Mouse (Mus musculus) gastrocnemius, adult 2 months (tissue): ENCODE measurements around the gene Timm10. TPM values are rescaled to one million over a fixed set of nuclear protein-coding genes. Genes with fewer than 3 reads are reported as not detected.

ENCODE experiments used
- DNase-seq: peaks from one replicate; pipeline ENCODE4 v3.0.0; 2022
- H3K27ac ChIP-seq: fragments of 200-600 bp; 2 replicates; pipeline ENCODE4 v1.8.1; 2022; ENCODE audit warnings: mild to moderate bottlenecking
- H3K4me3 ChIP-seq: fragments of 200-600 bp; 2 replicates; pipeline ENCODE4 v1.8.1; 2022; ENCODE audit warnings: mild to moderate bottlenecking, moderate library complexity
- CTCF ChIP-seq: fragments of 200-600 bp; IDR thresholded peaks from 2 replicates; pipeline ENCODE4 v1.8.1; 2022; ENCODE audit warnings: antibody characterized with exemption, mild to moderate bottlenecking, moderate library complexity
- intact Hi-C: fragments of 180-260 bp; cut with DNase I; formaldehyde crosslinking; loops from one replicate; pipeline ENCODE4 v1.15.1; 2025
- long read RNA-seq, 2 experiments: library from polyadenylated mRNA; stranded (forward); transcript quantifications; one replicate each; pipeline ENCODE4 v2.0.0; 2021
- total RNA-seq, 2 experiments: library from RNA; stranded (reverse); gene quantifications; 2 replicates each; pipeline ENCODE4 v1.2.3; 2021

The Timm10 gene
- 10 to 100 TPM; 42.0 to 57.7 TPM for total RNA-seq
- long read RNA-seq, experiment 1, transcript Timm10-201 (3 exons, 690 nt) = major isoform, 13 of 15 reads
- long read RNA-seq, experiment 1, partial matches to known transcripts = 1 of 15 reads
- long read RNA-seq, experiment 1, other reads (novel, unspliced or antisense) = 1 of 15 reads
- long read RNA-seq, experiment 2, transcript Timm10-201 (3 exons, 690 nt) = major isoform, 28 of 33 reads
- long read RNA-seq, experiment 2, partial matches to known transcripts = 1 of 33 reads
- long read RNA-seq, experiment 2, other reads (novel, unspliced or antisense) = 4 of 33 reads

DNA sequence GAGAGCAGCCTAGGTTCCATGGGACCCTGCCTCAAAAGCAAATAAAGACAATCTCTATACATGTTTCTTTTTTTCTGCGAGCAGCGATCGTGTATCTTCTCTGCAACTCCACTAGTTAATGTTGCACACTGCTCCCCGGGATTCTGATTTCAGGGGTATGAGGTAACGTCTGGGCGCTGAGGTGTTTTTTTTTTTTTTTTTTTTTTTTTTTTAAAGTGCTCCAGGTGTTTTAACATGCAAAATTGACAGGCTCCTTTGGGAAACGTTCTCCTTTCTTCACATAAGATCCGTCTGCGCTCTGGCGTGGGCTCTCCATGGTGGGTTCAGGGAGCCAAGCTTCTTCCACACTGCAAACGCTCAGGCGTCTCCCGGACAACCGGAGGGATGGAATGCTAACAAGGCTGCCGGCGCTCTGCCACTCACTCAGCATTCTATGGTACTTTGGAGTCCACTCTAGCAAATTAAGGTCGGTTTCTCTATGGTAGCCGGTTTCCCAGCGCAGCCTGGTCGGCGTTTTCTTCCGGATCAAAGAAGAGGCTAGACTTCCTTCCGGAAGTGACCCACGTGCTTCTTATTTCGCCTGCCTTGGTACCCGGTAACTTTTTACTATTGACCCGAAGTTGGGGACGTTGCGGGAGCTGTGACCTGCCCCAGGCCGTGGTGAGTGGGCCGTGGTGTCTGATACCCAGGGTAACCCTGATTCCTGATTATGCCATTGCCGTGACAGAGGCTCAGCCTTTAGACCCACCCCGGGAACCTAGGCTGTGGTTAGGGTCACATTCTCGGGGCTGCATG is at the start of gene Timm10:
TSS of gene Timm10 (plus strand) at position 510 of the 795 bp plus-strand sequence.
- H3K27ac ChIP-seq = peak within 1 kb of the TSS; percentile 91
- DNase-seq = peak; percentile 89
- no peak for TF ChIP-seq CTCF
- peak within 1 kb of the TSS; percentile 79 for H3K4me3 ChIP-seq
- intact Hi-C loops = no loop called here

DNA sequence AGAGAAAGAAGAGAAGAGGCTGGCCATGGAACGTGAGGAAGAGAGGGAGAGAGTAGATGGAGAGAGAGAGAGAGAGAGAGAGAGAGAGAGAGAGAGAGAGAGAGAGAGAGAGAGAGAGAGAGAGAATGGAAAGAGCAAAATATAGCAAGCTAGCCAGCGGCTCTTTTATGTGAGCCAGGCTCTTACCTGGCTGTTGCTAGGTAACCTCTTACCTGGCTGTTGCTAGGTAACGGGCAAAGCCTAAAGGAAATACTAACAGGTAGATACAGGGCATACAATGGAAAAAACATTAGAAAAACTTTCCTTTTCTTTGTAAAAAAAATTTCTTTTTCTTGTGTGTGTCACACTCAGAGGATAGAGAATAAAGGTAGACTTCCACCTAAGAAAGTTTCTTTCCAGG is 49.1 kb upstream of the Timm10 start:
- Histone ChIP-seq H3K27ac (no peak overlapping the region), H3K4me3 (no peak overlapping the region)
- intact Hi-C loops = no loop called here
- no peak for TF ChIP-seq CTCF
- no peak for DNase-seq

DNA sequence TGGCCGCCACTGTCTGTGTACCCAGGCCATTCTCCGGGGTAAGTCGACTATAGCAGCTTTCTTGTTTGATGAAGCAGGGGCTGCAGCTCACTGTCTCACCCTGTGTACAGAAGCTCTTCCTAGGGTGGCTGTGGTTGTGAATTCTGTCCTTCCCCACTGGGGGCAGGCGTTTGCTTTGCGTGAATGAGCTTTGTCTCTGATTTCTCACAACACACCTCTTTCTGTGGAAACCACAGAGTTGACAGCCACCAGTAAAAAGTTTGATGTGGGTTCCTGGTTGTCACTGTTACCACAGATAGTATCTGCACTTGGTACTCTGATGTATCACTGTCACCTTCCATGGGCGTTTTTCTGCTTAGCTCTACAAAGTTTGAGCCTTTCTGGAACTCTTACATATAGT is 47.6 kb upstream of the Timm10 start:
- TF ChIP-seq CTCF = peak; percentile 27; the same call in 1 of the 2 replicates
- DNase-seq = no peak
- H3K27ac ChIP-seq = peak overlapping the region; percentile 12; the same call in 1 of the 2 replicates
- no peak overlapping the region for H3K4me3 ChIP-seq
- intact Hi-C loops = no loop called here

DNA sequence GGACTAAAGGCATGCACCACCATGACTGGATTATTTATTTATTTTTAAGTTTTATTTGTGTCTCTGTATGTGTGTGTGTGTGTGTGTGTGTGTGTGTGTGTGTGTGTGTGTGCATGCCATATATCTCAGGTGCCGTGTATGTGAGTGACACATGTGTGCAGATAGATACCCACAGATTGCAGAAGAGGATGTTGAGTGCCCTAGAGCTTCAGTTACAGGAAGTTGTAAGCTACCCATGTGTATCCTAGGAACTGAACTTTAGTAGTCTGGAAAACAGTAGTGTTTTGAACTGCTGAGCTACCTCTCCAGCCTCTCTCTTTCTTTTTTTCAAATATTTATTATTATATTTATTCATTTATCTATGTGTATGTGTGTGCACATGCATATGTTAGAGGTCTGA is 43.5 kb upstream of the Timm10 start:
- 0 out of 2 replicates have a peak overlapping the region, but pooled peaks have one; percentile 8 for H3K27ac ChIP-seq

DNA sequence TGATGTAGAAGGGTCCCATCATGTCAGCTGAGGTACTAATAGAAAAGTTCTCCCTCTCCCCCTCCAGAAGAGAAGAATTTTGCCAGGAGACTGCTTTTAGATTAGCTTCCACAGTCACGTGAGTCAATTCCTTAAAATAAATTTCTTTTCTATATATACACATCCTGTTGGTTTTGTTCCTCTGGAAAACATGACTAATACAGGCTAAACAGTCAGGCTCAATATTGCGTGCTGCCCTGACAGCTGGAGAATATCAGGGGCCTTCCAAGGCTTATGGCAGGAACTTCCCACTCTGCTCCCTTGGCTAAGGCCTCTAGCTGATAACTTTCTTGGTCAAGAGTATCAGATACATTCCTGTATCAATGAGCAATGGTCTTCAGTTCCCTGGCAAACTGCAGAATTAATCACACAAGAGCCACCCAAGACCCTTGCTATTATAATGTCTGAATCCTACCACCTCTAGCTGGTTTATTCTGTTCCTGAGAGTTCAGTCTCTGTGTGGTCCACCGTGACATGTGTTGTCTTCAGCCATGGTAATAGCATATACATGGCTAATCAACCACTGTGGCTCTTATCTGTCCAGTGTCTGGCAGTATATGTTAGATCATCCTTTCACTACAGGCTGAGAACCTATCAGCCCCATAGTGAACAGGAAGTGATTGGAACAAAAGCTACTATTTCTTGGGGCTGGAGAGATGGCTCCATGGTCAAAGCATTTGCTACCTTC is 42.8 kb upstream of the Timm10 start:
- no peak overlapping the region for H3K4me3 ChIP-seq
- peak overlapping the region; percentile 50; the same call in 1 of the 2 replicates for H3K27ac ChIP-seq
- intact Hi-C loops = no loop called here
- DNase-seq = no peak
- TF ChIP-seq CTCF = no peak

More for the DNA sequence above, 43.5 kb upstream of the Timm10 start:
- TF ChIP-seq CTCF = no peak
- no peak overlapping the region for H3K4me3 ChIP-seq
- DNase-seq = no peak
- intact Hi-C loops = no loop called here

DNA sequence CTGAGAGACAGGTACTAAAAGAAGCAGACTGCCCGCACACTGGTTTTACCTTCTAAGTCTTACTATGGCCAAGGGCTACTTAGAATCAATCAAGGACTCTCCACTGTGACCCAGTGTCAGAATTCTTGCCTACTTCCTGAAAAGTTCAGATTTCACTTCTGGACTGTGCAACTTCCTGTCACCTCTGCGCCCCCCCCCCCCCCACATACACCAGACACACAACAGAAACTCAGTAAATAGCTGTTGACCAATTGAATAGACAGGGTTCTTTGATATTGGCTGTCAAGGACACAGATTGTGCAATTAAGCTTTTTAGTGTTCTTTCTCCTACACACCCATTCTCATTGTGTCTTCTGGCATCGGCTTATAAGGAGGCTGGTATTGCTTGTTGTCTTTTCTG is 38.5 kb upstream of the Timm10 start:
- DNase-seq = no peak
- Histone ChIP-seq H3K4me3 (no peak overlapping the region), H3K27ac (no peak overlapping the region)
- no peak for TF ChIP-seq CTCF
- intact Hi-C loops = no loop called here

DNA sequence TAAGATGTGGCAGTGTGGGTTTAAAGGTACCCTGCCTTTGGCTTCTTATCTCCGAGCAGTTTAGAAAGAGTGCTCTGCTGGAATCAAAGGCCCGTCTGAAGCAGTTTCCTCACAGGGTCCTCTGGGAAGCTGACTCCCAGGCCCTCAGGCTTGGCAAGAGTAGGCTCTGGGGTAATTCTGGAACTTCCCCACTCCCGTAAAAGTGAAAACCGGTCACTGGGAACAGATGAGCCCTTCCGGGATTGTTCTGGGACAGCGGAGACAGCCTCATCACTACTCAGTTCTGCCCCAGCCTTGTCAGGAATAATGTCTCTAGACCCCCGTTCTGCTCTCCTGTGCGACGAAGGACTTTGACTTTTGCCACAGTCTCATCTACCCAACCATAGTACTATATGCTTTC is 36.4 kb upstream of the Timm10 start:
- DNase-seq = no peak
- no peak for TF ChIP-seq CTCF
- H3K27ac ChIP-seq = peak overlapping the region; percentile 66

DNA sequence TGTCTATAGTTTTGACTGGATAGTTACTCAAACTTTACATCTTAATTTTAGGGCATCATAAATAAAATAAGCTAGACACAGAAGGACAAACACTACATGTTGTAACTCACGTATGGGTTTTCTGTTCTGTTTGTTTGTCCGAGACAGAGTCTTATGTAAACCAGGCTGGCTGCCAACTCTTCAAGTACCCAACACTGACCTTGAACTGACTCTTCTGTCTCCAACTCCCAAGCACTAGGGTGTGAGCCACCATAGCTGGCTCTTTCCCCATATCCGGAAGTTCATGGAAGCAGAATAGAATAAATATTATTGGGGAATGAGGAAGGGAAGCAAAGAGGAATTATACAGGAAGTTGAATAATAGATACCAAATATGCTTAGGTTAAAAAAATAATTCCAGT is 34.3 kb upstream of the Timm10 start:
- Histone ChIP-seq H3K27ac (no peak overlapping the region), H3K4me3 (no peak overlapping the region)
- DNase-seq = no peak
- no peak for TF ChIP-seq CTCF
- intact Hi-C loops = no loop called here

More for the DNA sequence above, 36.4 kb upstream of the Timm10 start:
- intact Hi-C loops = no loop called here
- H3K4me3 ChIP-seq = no peak overlapping the region

DNA sequence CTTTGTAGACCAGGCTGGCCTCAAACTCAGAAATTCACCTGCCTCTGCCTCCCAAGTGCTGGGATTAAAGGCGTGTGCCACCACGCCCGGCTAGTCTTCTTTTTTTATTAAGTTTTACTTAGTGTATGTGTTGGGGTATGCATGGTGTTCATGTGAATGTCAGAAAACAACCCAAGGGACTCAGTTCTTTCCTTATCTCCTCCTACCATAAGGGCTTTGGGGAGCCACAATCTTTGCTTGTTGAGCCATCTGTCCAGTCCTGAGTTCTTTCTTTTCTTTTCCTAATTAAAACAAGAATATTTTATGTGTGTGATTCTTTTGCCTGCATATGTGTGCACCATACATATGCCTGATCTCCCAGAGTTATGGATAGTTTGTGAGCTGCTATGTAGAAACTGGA is 33.6 kb upstream of the Timm10 start:
- H3K27ac ChIP-seq = no peak overlapping the region
- intact Hi-C loops = no loop called here
- DNase-seq = no peak
- no peak for TF ChIP-seq CTCF
- H3K4me3 ChIP-seq = no peak overlapping the region

DNA sequence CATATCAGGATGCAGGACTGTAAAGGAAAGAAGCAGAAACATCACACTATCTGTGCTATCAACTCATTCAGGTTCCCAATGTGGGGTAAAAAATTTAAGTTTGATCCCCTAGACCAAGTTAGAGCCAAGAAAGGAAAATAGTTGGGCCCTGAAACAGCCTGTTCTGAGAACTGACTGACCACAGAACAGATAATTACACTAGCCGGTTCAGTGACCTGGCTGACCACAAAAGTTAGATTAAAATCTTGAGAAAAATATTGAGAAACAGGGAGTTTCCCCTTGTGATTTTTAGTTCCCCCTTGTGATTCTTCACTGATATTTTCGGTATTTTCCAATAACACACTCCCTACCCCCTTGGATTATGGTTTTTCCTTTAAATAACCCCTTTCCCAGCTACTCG is 32.9 kb upstream of the Timm10 start:
- no peak for TF ChIP-seq CTCF
- no peak overlapping the region for H3K4me3 ChIP-seq
- intact Hi-C loops = no loop called here
- DNase-seq = no peak
- H3K27ac ChIP-seq = no peak overlapping the region

DNA sequence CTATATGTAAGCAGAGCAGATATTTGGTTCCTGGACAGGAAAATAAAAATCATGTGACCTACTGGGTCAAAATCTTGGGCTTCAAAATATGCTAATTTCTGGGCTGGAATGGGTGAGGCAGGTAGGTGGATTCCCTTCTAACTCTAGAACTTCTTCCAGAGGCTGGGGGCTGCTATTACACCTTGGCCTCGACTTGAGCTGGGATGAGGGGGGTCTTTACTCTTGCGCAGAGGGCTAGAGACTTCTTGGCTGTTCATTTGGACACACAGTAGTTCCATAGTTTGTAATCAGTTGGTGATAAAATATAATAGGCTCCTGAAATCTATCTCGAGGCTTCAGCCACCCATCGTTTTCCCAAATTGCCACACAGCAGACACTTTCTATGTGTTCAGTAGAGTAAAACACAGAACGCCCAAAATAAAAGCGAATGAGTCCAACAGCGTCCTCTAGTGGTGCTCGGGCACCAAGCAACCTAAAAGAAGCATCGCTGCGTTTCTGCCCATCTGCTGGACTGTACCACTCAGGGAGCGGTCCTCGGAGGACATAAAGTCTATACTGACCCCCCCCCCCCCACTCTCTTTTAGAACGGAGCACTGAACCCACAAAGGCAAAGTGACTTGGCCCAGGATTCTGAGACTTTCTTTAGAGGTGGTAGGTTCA is 28.8 kb upstream of the Timm10 start:
- intact Hi-C loops = loop anchor here (5.0 kb wide), 2 partner anchors 56 to 341 kb away; partner anchors contain the start of gene Gm19426
- peak overlapping the region; percentile 88 for H3K4me3 ChIP-seq
- H3K27ac ChIP-seq = peak overlapping the region; percentile 81
- peak; percentile 86 for TF ChIP-seq CTCF
- peak; percentile 79 for DNase-seq

DNA sequence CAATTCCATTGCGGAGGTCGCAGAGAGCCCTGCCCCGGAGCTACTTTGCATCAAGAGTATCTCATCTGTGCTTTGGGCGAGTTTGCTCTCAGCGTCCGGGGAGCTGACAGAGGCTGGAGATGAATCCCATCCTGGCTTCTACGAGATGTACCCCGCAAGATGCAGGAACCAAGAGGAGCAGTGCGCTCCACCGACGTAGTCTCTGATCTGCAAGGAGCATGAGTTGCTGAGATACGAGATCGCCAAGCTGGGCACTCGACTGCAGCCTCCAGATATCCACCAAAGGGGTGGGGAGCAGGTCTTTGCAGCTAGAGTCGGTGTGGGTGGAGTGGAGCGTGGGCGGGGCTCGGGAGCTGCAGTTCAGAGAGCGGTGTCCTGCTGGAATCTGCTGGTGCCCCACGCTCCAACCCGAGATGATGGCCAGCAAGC is 28.3 kb upstream of the Timm10 start, which contains the start of gene Ube2l6:
TSS of gene Ube2l6 (plus strand) at position 336 of the 429 bp plus-strand sequence.
- no peak for TF ChIP-seq CTCF
- DNase-seq = peak; percentile 78

More for the DNA sequence above, 28.3 kb upstream of the Timm10 start, which contains the start of gene Ube2l6:
- H3K4me3 ChIP-seq = peak within 1 kb of the TSS; percentile 88
- H3K27ac ChIP-seq = peak within 1 kb of the TSS; percentile 81
- intact Hi-C loops = loop anchor here (5.0 kb wide), 2 partner anchors 56 to 341 kb away; partner anchors contain the start of gene Gm19426
